ENCODE assay signal across 18 mouse cellular contexts in the genomic region with DNA sequence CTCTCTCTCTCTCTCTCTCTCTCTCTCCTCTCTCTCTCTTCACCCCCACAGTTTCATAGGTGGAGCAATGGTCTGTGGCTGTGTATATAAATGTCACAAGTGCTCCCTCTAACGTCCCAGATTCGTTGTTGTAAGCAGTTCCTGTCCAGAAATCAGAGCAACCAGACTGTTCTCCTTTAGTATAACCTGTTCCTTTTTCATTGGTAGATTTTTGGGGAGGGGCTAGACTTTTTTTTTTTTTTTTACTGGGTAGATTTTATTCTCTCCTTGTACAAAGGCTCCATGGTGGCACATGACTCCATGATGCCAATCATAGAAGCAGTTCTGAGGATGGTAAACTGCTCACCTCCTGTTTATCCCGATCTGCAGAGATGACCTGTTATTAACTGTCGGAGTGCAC. TPM values are rescaled to one million over a fixed set of nuclear protein-coding genes. Genes with fewer than 3 reads are reported as not detected.
DNase-seq lines count a peak whose midpoint lies in the region; ATAC-seq and TF ChIP-seq lines count a peak whose summit lies in the region.
"Not testable (repeated sequence)": the region's sequence is repeated elsewhere in the genome, so short reads cannot be mapped to it uniquely, and the experiment has no call there.
"Had no signal": no experiment of that assay in that cellular context is flagged by ENCODE, and none has a peak within 500 bp of the region (broad histone marks: within the 10 kb centered on the region; RNA-seq: fewer than 3 reads in every experiment).

No protein-coding gene starts in this region.

- 41% methylated on average over 4 of the region's 4 CpGs for WGBS in embryonic facial prominence, embryonic 14.5 days
- 43% methylated on average over 4 of the region's 4 CpGs for WGBS in heart, embryonic 13.5 days
- WGBS in intestine, embryonic 15.5 days, result 38% methylated on average over 4 of the region's 4 CpGs
- WGBS in neural tube, embryonic 14.5 days, result 47% methylated on average over 4 of the region's 4 CpGs

- not testable (repeated sequence) for H3K4me2 ChIP-seq in embryonic facial prominence, embryonic 14.5 days (ENCODE audit: low read depth, low read length); intestine, embryonic 15.5 days (replicated peaks); neural tube, embryonic 14.5 days (ENCODE audit: low read depth, low read length)
- H3K4me2 ChIP-seq in heart, embryonic 13.5 days, result peak overlapping the region; percentile 71; the same call in 1 of the 2 replicates

- DNase-seq in brain, embryonic 14.5 days (ENCODE audit: low read depth), result peak; percentile 54
- DNase-seq in embryonic facial prominence, embryonic 14.5 days (ENCODE audit: low spot score), result peak; percentile 51
- DNase-seq in left cerebral cortex, adult 2 months (ENCODE audit: extremely low spot score in 1 of 2, low spot score in 2 of 2), result not testable (repeated sequence)
- peak; percentile 3 for DNase-seq in lung, postnatal 36 days

- not testable (repeated sequence) for H3K36me3 ChIP-seq in embryonic facial prominence, embryonic 14.5 days (ENCODE audit: control insufficient read depth, insufficient read depth, low read length); heart, embryonic 13.5 days; intestine, embryonic 15.5 days; neural tube, embryonic 14.5 days (ENCODE audit: control insufficient read depth, insufficient read depth, low read length)

- H3K9me3 ChIP-seq in embryonic facial prominence, embryonic 14.5 days (ENCODE audit: control insufficient read depth, low read length); heart, embryonic 13.5 days; intestine, embryonic 15.5 days; neural tube, embryonic 14.5 days (ENCODE audit: control insufficient read depth, low read length): not testable (repeated sequence)

- intact Hi-C loops in left cerebral cortex, adult 2 months (cut with DNase I), result not testable (repeated sequence)

- not testable (repeated sequence) for H3K27me3 ChIP-seq in embryonic facial prominence, embryonic 14.5 days (replicated peaks; ENCODE audit: control insufficient read depth, insufficient read depth, low read length); heart, embryonic 13.5 days (replicated peaks); intestine, embryonic 15.5 days (replicated peaks); neural tube, embryonic 14.5 days (ENCODE audit: control insufficient read depth, insufficient read depth, low read length)

- TF ChIP-seq CTCF in brain, embryonic 14.5 days (IDR thresholded peaks at IDR 0.05; ENCODE audit: borderline replicate concordance, extremely low read depth, insufficient read depth, insufficient read length), result peak; percentile 5; the same call in 1 of the 2 replicates
- peak; percentile 28 for TF ChIP-seq CTCF in left cerebral cortex, adult 2 months (IDR thresholded peaks at IDR 0.05)

- ATAC-seq in embryonic facial prominence, embryonic 14.5 days (ENCODE audit: low read depth), result 0 out of 2 replicates have a peak, but pooled peaks have one; percentile 57
- not testable (repeated sequence) for ATAC-seq in heart, embryonic 13.5 days (ENCODE audit: extremely low read depth, insufficient number of reproducible peaks, low FRiP score, low TSS enrichment)
- ATAC-seq in intestine, embryonic 15.5 days, result peak; percentile 80
- peak; percentile 80; the same call in 1 of the 2 replicates for ATAC-seq in neural tube, embryonic 14.5 days (ENCODE audit: low read depth)

- not testable (repeated sequence) for H3K4me1 ChIP-seq in embryonic facial prominence, embryonic 14.5 days (ENCODE audit: control insufficient read depth, insufficient read depth, low read length); intestine, embryonic 15.5 days (replicated peaks); neural tube, embryonic 14.5 days (ENCODE audit: control insufficient read depth, insufficient read depth, low read length)
- H3K4me1 ChIP-seq in heart, embryonic 13.5 days, result peaks cover 11% of the 10 kb centered on the region; the same call in 1 of the 2 replicates

- not testable (repeated sequence) for H3K9ac ChIP-seq in embryonic facial prominence, embryonic 14.5 days (ENCODE audit: low read depth, low read length); heart, embryonic 13.5 days; intestine, embryonic 15.5 days; neural tube, embryonic 14.5 days (replicated peaks; ENCODE audit: low read depth, low read length)

- not testable (repeated sequence) for H3K4me3 ChIP-seq in embryonic facial prominence, embryonic 14.5 days (ENCODE audit: low read depth, low read length); heart, embryonic 13.5 days; intestine, embryonic 15.5 days (replicated peaks); left cerebral cortex, adult 2 months; neural tube, embryonic 14.5 days (ENCODE audit: low read depth, low read length)

- not testable (repeated sequence) for TF ChIP-seq POLR2A in brain, embryonic 14.5 days (IDR thresholded peaks at IDR 0.05; ENCODE audit: borderline replicate concordance, extremely low read depth, insufficient read depth, insufficient read length, poor library complexity, severe bottlenecking)

- not testable (repeated sequence) for H3K27ac ChIP-seq in embryonic facial prominence, embryonic 14.5 days (replicated peaks; ENCODE audit: low read depth, low read length); heart, embryonic 13.5 days (replicated peaks); intestine, embryonic 15.5 days; left cerebral cortex, adult 2 months; neural tube, embryonic 14.5 days (ENCODE audit: low read depth, low read length)

RNA-seq across cellular contexts. Expression of a gene that starts 22.2 kb away (rescaled TPM):
- polyA plus RNA-seq in brain, embryonic 14.5 days (2012; rRNA removed), result not detected in 2 replicates
- not detected in 2 replicates for polyA plus RNA-seq in embryonic facial prominence, embryonic 14.5 days (2014; fragmentation: Nextera tagmentation; extraction: Ambion mirVana)
- polyA plus RNA-seq in heart, embryonic 13.5 days (2015; fragmentation: Nextera tagmentation; extraction: Ambion mirVana), result not detected in 2 replicates
- not detected in 2 replicates for polyA plus RNA-seq in intestine, embryonic 15.5 days (2015; fragmentation: Nextera tagmentation; extraction: Ambion mirVana)
- not detected for total RNA-seq in left cerebral cortex, adult 2 months (2021)
- not detected in 2 replicates for polyA plus RNA-seq in neural tube, embryonic 14.5 days (2014; fragmentation: Nextera tagmentation; extraction: Ambion mirVana)
- total RNA-seq: gastrocnemius, postnatal 10 days; heart, adult 8-10 months; heart, postnatal 4 days; layer of hippocampus, adult 18-20 months; left cerebral cortex, postnatal 36 days had no signal
- polyA plus RNA-seq: CD4-positive, CD25-positive, alpha-beta regulatory T cell, adult 4 months; embryonic facial prominence, embryonic 10.5 days; forebrain, embryonic 12.5 days; liver, embryonic 15.5 days; macrophage; thymus, postnatal 0 days had no signal

RNA-seq across cellular contexts. Expression of a gene that starts 33.4 kb away (rescaled TPM):
- polyA plus RNA-seq in brain, embryonic 14.5 days (2012; rRNA removed), result not detected in 2 replicates
- polyA plus RNA-seq in embryonic facial prominence, embryonic 14.5 days (2014; fragmentation: Nextera tagmentation; extraction: Ambion mirVana), result not detected in 2 replicates
- not detected in 2 replicates for polyA plus RNA-seq in heart, embryonic 13.5 days (2015; fragmentation: Nextera tagmentation; extraction: Ambion mirVana)
- polyA plus RNA-seq in intestine, embryonic 15.5 days (2015; fragmentation: Nextera tagmentation; extraction: Ambion mirVana), result not detected in 2 replicates
- not detected for total RNA-seq in left cerebral cortex, adult 2 months (2021)
- not detected in 2 replicates for polyA plus RNA-seq in neural tube, embryonic 14.5 days (2014; fragmentation: Nextera tagmentation; extraction: Ambion mirVana)
- total RNA-seq: gastrocnemius, postnatal 10 days; heart, adult 8-10 months; heart, postnatal 4 days; layer of hippocampus, adult 18-20 months; left cerebral cortex, postnatal 36 days had no signal
- polyA plus RNA-seq: CD4-positive, CD25-positive, alpha-beta regulatory T cell, adult 4 months; embryonic facial prominence, embryonic 10.5 days; forebrain, embryonic 12.5 days; liver, embryonic 15.5 days; macrophage; thymus, postnatal 0 days had no signal

RNA-seq across cellular contexts. Expression of a gene that starts 55.2 kb away (rescaled TPM):
- polyA plus RNA-seq in brain, embryonic 14.5 days (2012; rRNA removed), result not detected in 2 replicates
- polyA plus RNA-seq in embryonic facial prominence, embryonic 14.5 days (2014; fragmentation: Nextera tagmentation; extraction: Ambion mirVana), result not detected in 2 replicates
- polyA plus RNA-seq in heart, embryonic 13.5 days (2015; fragmentation: Nextera tagmentation; extraction: Ambion mirVana), result not detected in 2 replicates
- not detected in 2 replicates for polyA plus RNA-seq in intestine, embryonic 15.5 days (2015; fragmentation: Nextera tagmentation; extraction: Ambion mirVana)
- total RNA-seq in left cerebral cortex, adult 2 months (2021), result not detected
- not detected in 2 replicates for polyA plus RNA-seq in neural tube, embryonic 14.5 days (2014; fragmentation: Nextera tagmentation; extraction: Ambion mirVana)
- total RNA-seq: gastrocnemius, postnatal 10 days; heart, adult 8-10 months; heart, postnatal 4 days; layer of hippocampus, adult 18-20 months; left cerebral cortex, postnatal 36 days had no signal
- polyA plus RNA-seq: CD4-positive, CD25-positive, alpha-beta regulatory T cell, adult 4 months; embryonic facial prominence, embryonic 10.5 days; forebrain, embryonic 12.5 days; liver, embryonic 15.5 days; macrophage; thymus, postnatal 0 days had no signal
